Mouse (Mus musculus) thymus, adult 2 months (tissue): Measurements from ENCODE around the gene Rnf31. TPM values are rescaled to one million over a fixed set of nuclear protein-coding genes. Genes with fewer than 3 reads are reported as not detected.

Experiments
- DNase-seq: peaks from one replicate; pipeline ENCODE4 v3.0.0; 2021
- H3K27ac ChIP-seq: fragments of 200-500 bp; 2 replicates; pipeline ENCODE4 v1.5.1; 2012; ENCODE audit warnings: low read length, control low read depth; ENCODE audit not compliant: control insufficient read depth, insufficient read depth
- H3K27me3 ChIP-seq: fragments of 200-500 bp; 2 replicates; pipeline ENCODE4 v1.6.1; 2012; ENCODE audit warnings: mild to moderate bottlenecking, low read length, moderate library complexity, mixed read lengths; ENCODE audit not compliant: control insufficient read depth, insufficient read depth
- H3K36me3 ChIP-seq: fragments of 200-500 bp; 2 replicates; pipeline ENCODE4 v1.6.1; 2012; ENCODE audit warnings: mild to moderate bottlenecking, low read length, moderate library complexity; ENCODE audit not compliant: control insufficient read depth, insufficient read depth
- H3K4me1 ChIP-seq: fragments of 200-500 bp; replicated peaks from 2 replicates; pipeline ENCODE4 v1.6.1; 2012; ENCODE audit warnings: low read length; ENCODE audit not compliant: control insufficient read depth, insufficient read depth
- H3K4me3 ChIP-seq: fragments of 200-500 bp; 2 replicates; pipeline ENCODE4 v1.5.1; 2012; ENCODE audit warnings: mild to moderate bottlenecking, low read length, control low read depth, moderate library complexity; ENCODE audit not compliant: control insufficient read depth, insufficient read depth
- CTCF ChIP-seq: fragments of 200-500 bp; IDR thresholded peaks from 2 replicates; pipeline ENCODE4 v1.5.1; 2012; ENCODE audit warnings: mild to moderate bottlenecking, control low read depth, low read length, moderate library complexity, borderline replicate concordance; ENCODE audit not compliant: control insufficient read depth, poor library complexity, insufficient read depth; ENCODE audit errors: extremely low read depth
- POLR2A ChIP-seq: fragments of 200-500 bp; IDR thresholded peaks from 2 replicates; pipeline ENCODE4 v1.6.1; 2012; ENCODE audit warnings: mild to moderate bottlenecking, low read length, control low read depth, moderate library complexity; ENCODE audit not compliant: control insufficient read depth, poor library complexity, insufficient read depth; ENCODE audit errors: extremely low read depth
- WGBS: fragments of 180-500 bp; shearing (Covaris S2); methylation state at CpG from one replicate; pipeline ENCODE4 v1.1.7; 2018; 5-methylcytosine and 5-hydroxymethylcytosine counted together
- polyA plus RNA-seq: library from polyadenylated mRNA; depleted of rRNA; stranded (reverse); fragments of >200 nt; gene quantifications from 2 replicates; pipeline ENCODE4 v1.2.3, GENCODE M21; 2012

Gene Rnf31
- polyA plus RNA-seq, 1 experiment = 84.0 TPM

GRCm38 (mm10) chr14:55555788-55556187 is 35.7 kb upstream of the Rnf31 start:
- no peak for DNase-seq
- Histone ChIP-seq H3K27ac (no peak overlapping the region), H3K27me3 (no peaks in the 10 kb centered on the region), H3K4me3 (no peak overlapping the region), H3K36me3 (no peaks in the 10 kb centered on the region), H3K4me1 (peaks cover 3% of the 10 kb centered on the region; the same call in 1 of the 2 replicates)
- TF ChIP-seq POLR2A = no peak
- no peak for TF ChIP-seq CTCF
- WGBS = 94% methylated on average over 3 of the region's 3 CpGs

- 21% methylated on average over 5 of the region's 5 CpGs for WGBS
- H3K4me1 ChIP-seq = peaks cover 10% of the 10 kb centered on the region
- peak; percentile 68 for DNase-seq
Observed at GRCm38 (mm10) chr14:55557003-55557402, 34.5 kb upstream of the Rnf31 start.

GRCm38 (mm10) chr14:55557587-55557986 is 33.9 kb upstream of the Rnf31 start:
- no peaks in the 10 kb centered on the region for H3K36me3 ChIP-seq
- no peaks in the 10 kb centered on the region for H3K27me3 ChIP-seq
- H3K27ac ChIP-seq = no peak overlapping the region
- WGBS = 95% methylated on average over 3 of the region's 3 CpGs
- no peak for DNase-seq
- no peak overlapping the region for H3K4me3 ChIP-seq
- TF ChIP-seq CTCF (no peak), POLR2A (no peak)
- H3K4me1 ChIP-seq = peaks cover 10% of the 10 kb centered on the region

More at GRCm38 (mm10) chr14:55557003-55557402, 34.5 kb upstream of the Rnf31 start:
- H3K4me3 ChIP-seq = no peak overlapping the region
- no peaks in the 10 kb centered on the region for H3K27me3 ChIP-seq
- no peak for TF ChIP-seq POLR2A
- no peaks in the 10 kb centered on the region for H3K36me3 ChIP-seq
- H3K27ac ChIP-seq = no peak overlapping the region

GRCm38 (mm10) chr14:55558740-55559448 is 32.6 kb upstream of the Rnf31 start:
- Histone ChIP-seq H3K27ac (no peak overlapping the region), H3K4me3 (no peak overlapping the region), H3K36me3 (no peaks in the 10 kb centered on the region), H3K27me3 (no peaks in the 10 kb centered on the region), H3K4me1 (peaks cover 10% of the 10 kb centered on the region)
- WGBS = 53% methylated on average over 6 of the region's 6 CpGs
- no peak for DNase-seq
- no peak for TF ChIP-seq CTCF
- TF ChIP-seq POLR2A = no peak

- peak within 1 kb of the TSS; percentile 79 for H3K4me3 ChIP-seq
- no peaks in the 10 kb centered on the region for H3K27me3 ChIP-seq
- peak; percentile 87 for DNase-seq
Observed at GRCm38 (mm10) chr14:55559799-55560201, 31.7 kb upstream of the Rnf31 start, which contains the start of gene Dcaf11. Gene Dcaf11, plus strand, starts transcription at chr14:55560006.

GRCm38 (mm10) chr14:55560202-55561073 is 31.1 kb upstream of the Rnf31 start, which contains the start of gene A730061H03Rik:
Gene A730061H03Rik, minus strand, starts transcription at chr14:55560406.
- peak; percentile 97 for DNase-seq

More at GRCm38 (mm10) chr14:55559799-55560201, 31.7 kb upstream of the Rnf31 start, which contains the start of gene Dcaf11:
- under 1% methylated on average over 27 of the region's 27 CpGs for WGBS
- Histone ChIP-seq H3K36me3 (peaks cover under 1% of the 10 kb centered on the region), H3K27ac (peak within 1 kb of the TSS; percentile 92), H3K4me1 (peaks cover 8% of the 10 kb centered on the region)
- no peak; the same call in 1 of the 2 replicates for TF ChIP-seq POLR2A
- TF ChIP-seq CTCF = peak; percentile 36; the same call in 1 of the 2 replicates

More at GRCm38 (mm10) chr14:55560202-55561073, 31.1 kb upstream of the Rnf31 start, which contains the start of gene A730061H03Rik:
- under 1% methylated on average over 51 of the region's 51 CpGs for WGBS
- H3K4me3 ChIP-seq = peak within 1 kb of the TSS; percentile 79
- H3K27ac ChIP-seq = peak within 1 kb of the TSS; percentile 92
- TF ChIP-seq CTCF = no peak
- peak; percentile 61 for TF ChIP-seq POLR2A
- H3K36me3 ChIP-seq = peaks cover 6% of the 10 kb centered on the region
- H3K4me1 ChIP-seq = peaks cover 8% of the 10 kb centered on the region
- H3K27me3 ChIP-seq = no peaks in the 10 kb centered on the region
